Mouse (Mus musculus): ENCODE data around the gene Gm49373.

DNA sequence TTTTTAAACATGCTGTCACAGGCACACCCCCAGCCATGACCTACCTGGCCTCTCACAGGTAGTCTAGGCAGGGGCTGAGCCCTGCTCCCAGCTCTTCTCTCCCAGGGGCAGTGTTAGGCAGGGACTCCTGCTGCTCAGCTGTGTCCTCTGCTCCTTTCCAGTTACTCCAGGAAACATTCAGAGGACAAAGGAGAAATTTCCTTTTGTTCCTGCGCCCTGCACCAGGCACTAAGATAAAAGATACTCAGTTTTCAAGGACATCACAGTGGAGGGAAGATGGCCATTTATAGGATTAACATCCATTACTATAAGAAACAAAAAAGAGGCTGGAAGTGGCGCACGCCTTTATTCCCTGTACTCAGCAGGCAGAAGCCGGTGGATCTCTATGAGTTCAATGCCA lies 23.1 kb upstream of the Gm49373 start:
- TF ChIP-seq CTCF (IDR thresholded peaks at IDR 0.05; ENCODE audit: extremely low read depth, insufficient read depth, low read length) (no peak), POLR2A (IDR thresholded peaks at IDR 0.05; ENCODE audit: extremely low read depth, insufficient read depth, low read length) (no peak)
